Mouse (Mus musculus): ENCODE measurements around the gene Slc25a11. TPM values are rescaled to one million over a fixed set of nuclear protein-coding genes. Genes with fewer than 3 reads are reported as not detected.

Gene Slc25a11
- polyA plus RNA-seq (2021; fragmentation: Nextera tagmentation) = 175 and 205 TPM in 2 replicates
- long read RNA-seq, experiment 1, transcript Slc25a11-201 (8 exons, 1,711 nt) = major isoform, 686 of 756 reads
- long read RNA-seq, experiment 1, partial matches to known transcripts = 16 of 756 reads
- long read RNA-seq, experiment 1, other reads (novel, unspliced or antisense) = 53 of 756 reads
- long read RNA-seq, experiment 2, transcript Slc25a11-201 (8 exons, 1,711 nt) = major isoform, 257 of 301 reads
- long read RNA-seq, experiment 2, partial matches to known transcripts = 36 of 301 reads
- long read RNA-seq, experiment 2, other reads (novel, unspliced or antisense) = 8 of 301 reads

GRCm38 (mm10) chr11:70646691-70647650 lies at the start of gene Slc25a11, which contains the start of gene Rnf167:
TSS of gene Slc25a11 (minus strand) at chr11:70647479.
TSS of gene Rnf167 (plus strand) at chr11:70647235.

DNA sequence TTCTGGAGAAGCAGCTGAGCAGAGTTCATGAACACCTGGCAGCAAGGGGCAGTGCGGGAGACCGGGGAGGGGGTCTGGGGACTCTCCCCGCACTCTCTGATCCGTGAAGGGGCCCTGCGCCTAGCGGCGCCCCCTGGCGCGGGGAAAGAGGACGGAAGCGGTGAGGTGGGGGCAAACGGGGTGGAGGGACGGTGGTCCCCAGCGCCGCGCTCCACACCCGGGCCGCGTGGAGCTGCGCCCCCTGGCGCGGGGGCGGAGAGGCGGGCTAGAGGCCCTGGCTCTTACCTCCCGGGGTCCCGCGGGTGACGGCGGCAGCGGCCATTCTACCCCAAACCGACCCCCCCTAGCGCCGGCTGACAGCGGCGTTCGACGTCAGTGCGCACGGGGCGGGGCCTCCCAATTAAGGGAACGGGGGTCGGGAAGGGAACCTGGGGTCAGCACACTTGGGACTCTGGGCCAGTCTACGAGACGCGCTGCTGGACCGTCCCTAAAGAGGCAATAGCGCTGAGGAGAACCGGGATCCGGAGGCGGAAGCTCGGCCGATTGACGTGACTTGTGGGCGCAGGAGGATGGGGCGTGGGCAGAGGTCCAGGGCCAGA lies 40.4 kb upstream of the Slc25a11 start, which contains the start of gene Camta2:
TSS of gene Camta2 (minus strand) at position 505 of the 599 bp plus-strand sequence.

DNA sequence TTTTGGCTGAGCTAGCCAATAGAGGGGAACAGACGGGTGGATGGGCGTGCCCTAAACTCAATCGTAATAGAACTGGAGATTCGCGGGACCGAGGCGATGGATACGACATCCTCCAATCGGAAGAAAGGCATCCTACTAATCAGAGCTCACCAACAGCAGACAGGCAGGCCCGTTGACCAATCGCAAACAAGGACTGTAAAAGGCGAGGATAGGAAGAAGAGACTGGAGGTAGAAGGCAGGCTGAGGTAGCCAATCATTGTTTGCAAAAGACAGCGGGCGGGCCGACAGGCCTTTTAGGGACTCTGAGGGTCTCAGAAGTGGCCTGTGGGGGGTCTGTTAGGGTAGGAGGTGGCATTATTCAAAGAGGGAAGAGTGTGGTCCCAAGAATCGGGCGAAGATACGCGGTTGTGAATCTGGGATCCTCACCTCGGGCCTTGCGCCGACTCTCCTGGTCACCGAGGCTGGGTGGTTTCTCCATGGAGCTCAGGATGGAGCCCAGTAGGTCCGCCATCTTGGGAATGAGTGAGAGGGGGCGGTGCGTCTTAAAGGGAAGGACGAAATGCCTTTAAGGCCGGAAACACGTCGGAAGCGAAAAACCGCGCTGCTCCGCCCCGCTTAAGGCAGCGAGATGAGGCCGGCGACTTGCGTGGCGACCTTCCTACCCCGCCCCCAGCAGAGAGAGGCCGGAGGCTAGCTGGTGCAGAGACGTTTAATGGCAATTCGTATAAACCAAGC lies 21.7 kb upstream of the Slc25a11 start, which contains the start of gene Spag7:
TSS of gene Spag7 (minus strand) at position 646 of the 735 bp plus-strand sequence.

GRCm38 (mm10) chr11:70656964-70657363 lies 9.7 kb upstream of the Slc25a11 start, which contains the start of gene Eno3:
TSS of gene Eno3 (plus strand) at chr11:70657202.

DNA sequence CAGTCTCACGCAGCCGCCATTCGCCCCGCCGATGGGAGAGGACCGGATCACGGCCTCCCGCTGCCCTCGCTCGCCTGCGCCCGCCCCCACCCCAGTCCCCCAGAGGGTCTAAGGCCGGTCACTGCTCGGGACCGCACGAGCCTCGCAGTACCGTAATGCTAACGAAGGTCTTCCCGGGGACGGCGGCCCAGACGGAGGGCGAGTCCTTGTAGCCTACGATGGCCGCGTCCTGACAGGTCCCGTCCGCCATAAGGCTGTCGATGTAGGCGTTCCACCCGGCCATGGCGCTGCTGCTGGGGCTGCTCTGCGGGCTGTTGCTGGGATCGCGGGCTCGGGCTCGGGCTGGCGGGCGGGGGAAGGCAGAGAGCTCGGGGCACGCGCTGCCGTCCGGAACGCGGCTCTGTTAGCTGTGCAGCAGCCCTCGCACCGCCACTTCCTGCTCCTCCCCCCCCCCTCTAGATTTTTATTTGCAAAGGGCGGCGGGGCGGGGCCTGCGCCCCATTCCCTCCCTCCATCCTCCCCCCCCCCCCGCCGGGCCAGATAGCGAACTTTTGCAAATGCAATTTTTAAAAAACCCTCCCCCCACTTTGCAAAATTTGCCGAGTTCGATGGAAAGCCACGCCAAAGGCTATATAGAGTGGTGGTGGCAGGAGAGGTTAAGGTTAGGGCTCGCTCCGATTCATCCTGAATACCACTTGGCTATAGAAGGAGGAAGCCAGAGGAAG lies 7.1 kb upstream of the Slc25a11 start, which contains the start of gene Pfn1:
TSS of gene Pfn1 (minus strand) at position 447 of the 725 bp plus-strand sequence.

DNA sequence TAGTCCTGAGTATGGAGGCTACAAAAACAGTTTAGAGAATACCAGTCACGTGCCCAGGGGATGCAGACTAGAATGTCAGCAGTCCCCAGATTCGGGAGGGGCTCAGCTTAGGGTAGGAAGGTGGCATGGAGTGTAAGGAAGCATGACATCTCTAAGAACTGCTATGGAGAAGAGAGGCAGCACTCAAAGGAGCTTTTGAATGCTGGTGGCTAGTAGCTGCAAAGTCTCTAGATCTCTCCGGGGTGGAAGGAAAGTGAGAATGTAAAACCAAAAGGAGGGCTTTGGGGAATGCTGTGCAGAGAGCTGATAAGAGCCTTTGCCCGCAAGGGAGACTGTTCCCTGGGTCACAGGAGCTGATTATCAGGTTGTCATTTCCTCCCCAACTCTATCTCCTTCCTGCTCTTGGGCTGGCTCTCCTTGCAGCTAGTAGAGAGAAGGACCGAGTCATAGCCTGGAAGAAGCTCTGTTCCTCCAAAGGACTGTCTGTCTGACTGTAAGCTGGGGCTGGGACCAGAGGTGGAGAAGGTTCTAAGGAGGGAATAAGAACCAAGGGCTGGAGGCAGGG lies 8.5 kb downstream of the Slc25a11 start, which contains the start of gene Gp1ba:
TSS of gene Gp1ba (plus strand) at position 409 of the 565 bp plus-strand sequence.

GRCm38 (mm10) chr11:70619101-70619500 lies 28.2 kb downstream of the Slc25a11 start, which contains the start of gene Chrne:
TSS of gene Chrne (minus strand) at chr11:70619216.

GRCm38 (mm10) chr11:70615516-70616093 lies 31.7 kb downstream of the Slc25a11 start, which contains the start of gene 4930544D05Rik:
TSS of gene 4930544D05Rik (plus strand) at chr11:70615848.

Other genes starting within 250 kb of the Slc25a11 start
- 4.6 and 12.1 TPM in 2 replicates for gene Pelp1, start 237.4 kb downstream of the Slc25a11 start, polyA plus RNA-seq (2021; fragmentation: Nextera tagmentation)
- 4.4 and 10.5 TPM in 2 replicates for gene Arrb2, start 214.8 kb downstream of the Slc25a11 start, polyA plus RNA-seq (2021; fragmentation: Nextera tagmentation)
- 17.4 and 19.0 TPM in 2 replicates for gene Med11, start 195.6 kb downstream of the Slc25a11 start, polyA plus RNA-seq (2021; fragmentation: Nextera tagmentation)
- gene Zmynd15, start 188.0 kb downstream of the Slc25a11 start, polyA plus RNA-seq (2021; fragmentation: Nextera tagmentation) = 0.15 TPM in 1 of 2 replicates, not detected in the other
- 2.2 and 3.3 TPM in 2 replicates for gene Cxcl16, start 187.5 kb downstream of the Slc25a11 start, polyA plus RNA-seq (2021; fragmentation: Nextera tagmentation)
- 0.38 and 0.93 TPM in 2 replicates for gene Tm4sf5, start 142.2 kb downstream of the Slc25a11 start, polyA plus RNA-seq (2021; fragmentation: Nextera tagmentation)
- 0.33 and 0.36 TPM in 2 replicates for gene Vmo1, start 132.9 kb downstream of the Slc25a11 start, polyA plus RNA-seq (2021; fragmentation: Nextera tagmentation)
- 0.38 TPM in 1 of 2 replicates, not detected in the other for gene Gltpd2, start 128.3 kb downstream of the Slc25a11 start, polyA plus RNA-seq (2021; fragmentation: Nextera tagmentation)
- gene Psmb6, start 122.1 kb downstream of the Slc25a11 start, polyA plus RNA-seq (2021; fragmentation: Nextera tagmentation) = 559 and 574 TPM in 2 replicates
- not detected in 2 replicates for gene Gm40193, start 114.5 kb downstream of the Slc25a11 start, polyA plus RNA-seq (2021; fragmentation: Nextera tagmentation)
- 5.1 and 8.5 TPM in 2 replicates for gene Pld2, start 107.4 kb downstream of the Slc25a11 start, polyA plus RNA-seq (2021; fragmentation: Nextera tagmentation)
- gene Mink1, start 84.6 kb downstream of the Slc25a11 start, polyA plus RNA-seq (2021; fragmentation: Nextera tagmentation) = 16.0 and 79.5 TPM in 2 replicates
- gene 4930544D05Rik, start 31.6 kb downstream of the Slc25a11 start, polyA plus RNA-seq (2021; fragmentation: Nextera tagmentation) = not detected in 2 replicates
- 0.31 TPM in 1 of 2 replicates, not detected in the other for gene Chrne, start 28.3 kb downstream of the Slc25a11 start, polyA plus RNA-seq (2021; fragmentation: Nextera tagmentation)
- gene Gp1ba, start 8.4 kb downstream of the Slc25a11 start, polyA plus RNA-seq (2021; fragmentation: Nextera tagmentation) = 0.10 TPM in 2 replicates
- gene Rnf167, start 244 bp downstream of the Slc25a11 start, polyA plus RNA-seq (2021; fragmentation: Nextera tagmentation) = 81.8 and 93.4 TPM in 2 replicates
- gene Pfn1, start 7.2 kb upstream of the Slc25a11 start, polyA plus RNA-seq (2021; fragmentation: Nextera tagmentation) = 296 and 431 TPM in 2 replicates
- gene Eno3, start 9.7 kb upstream of the Slc25a11 start, polyA plus RNA-seq (2021; fragmentation: Nextera tagmentation) = 4.1 and 5.0 TPM in 2 replicates
- gene Spag7, start 21.9 kb upstream of the Slc25a11 start, polyA plus RNA-seq (2021; fragmentation: Nextera tagmentation) = 75.7 and 84.4 TPM in 2 replicates
- 53.9 and 107 TPM in 2 replicates for gene Camta2, start 40.6 kb upstream of the Slc25a11 start, polyA plus RNA-seq (2021; fragmentation: Nextera tagmentation)
- 3.7 and 3.8 TPM in 2 replicates for gene Inca1, start 52.7 kb upstream of the Slc25a11 start, polyA plus RNA-seq (2021; fragmentation: Nextera tagmentation)
- gene Kif1c, start 53.1 kb upstream of the Slc25a11 start, polyA plus RNA-seq (2021; fragmentation: Nextera tagmentation) = 0.82 and 4.5 TPM in 2 replicates
- 10.3 and 10.8 TPM in 2 replicates for gene Zfp3, start 116.7 kb upstream of the Slc25a11 start, polyA plus RNA-seq (2021; fragmentation: Nextera tagmentation)
- gene Scimp, start 165.1 kb upstream of the Slc25a11 start, polyA plus RNA-seq (2021; fragmentation: Nextera tagmentation) = 0.20 TPM in 1 of 2 replicates, not detected in the other
- 88.3 and 101 TPM in 2 replicates for gene Rabep1, start 197.3 kb upstream of the Slc25a11 start, polyA plus RNA-seq (2021; fragmentation: Nextera tagmentation)